Comparison of ENCODE assay signal across 29 mouse cellular contexts in the genomic region with DNA sequence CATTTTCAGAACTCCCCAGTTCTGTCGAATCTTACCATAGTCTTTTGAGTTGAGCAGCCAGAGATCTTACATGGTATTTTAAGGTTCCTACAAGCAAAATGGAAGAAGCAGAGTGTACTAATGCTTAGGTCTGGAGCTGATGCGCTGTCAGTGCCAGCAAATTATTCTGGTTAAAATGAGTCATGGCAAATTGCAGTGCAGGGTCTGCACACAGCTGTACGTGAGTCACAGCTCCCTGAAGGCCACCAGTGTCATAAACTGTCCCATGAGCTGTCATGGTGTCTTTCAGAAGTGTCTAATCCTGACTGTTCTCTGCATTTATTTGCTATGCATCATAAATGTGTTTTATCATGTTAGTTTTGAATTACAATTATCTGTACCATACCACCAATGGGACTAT.
A peak's percentile ranks its signal among the peaks of the same experiment; 100 is the strongest.
DNase-seq lines count a peak whose midpoint lies in the region; TF ChIP-seq lines count a peak whose summit lies in the region.
"Had no signal": no experiment of that assay in that cellular context is flagged by ENCODE, and none has a peak within 500 bp of the region (broad histone marks: within the 10 kb centered on the region; RNA-seq: fewer than 3 reads in every experiment).

No protein-coding gene starts in this region.

- H3K36me3 ChIP-seq in CH12.LX (replicated peaks in 1 of 2; ENCODE audit: control insufficient read depth in 1 of 2, insufficient read depth in 1 of 2, low read length in 1 of 2) = no peaks in the 10 kb centered on the region
- no peaks in the 10 kb centered on the region for H3K36me3 ChIP-seq in myocyte (ENCODE audit: control insufficient read depth, insufficient read depth)
- H3K36me3 ChIP-seq: embryonic facial prominence, embryonic 13.5 days; G1E; heart, embryonic 13.5 days; hindbrain, embryonic 15.5 days; kidney, embryonic 15.5 days; liver, embryonic 12.5 days; midbrain, embryonic 13.5 days had no signal

- no peak overlapping the region for H3K4me2 ChIP-seq in CH12.LX (ENCODE audit: insufficient read depth, low read depth, poor library complexity, severe bottlenecking)
- peak overlapping the region; percentile 33 for H3K4me2 ChIP-seq in myocyte (ENCODE audit: low read depth)
- H3K4me2 ChIP-seq: embryonic facial prominence, embryonic 13.5 days; heart, embryonic 13.5 days; hindbrain, embryonic 15.5 days; kidney, embryonic 15.5 days; liver, embryonic 12.5 days; midbrain, embryonic 13.5 days had no signal

- H3K4me3 ChIP-seq in CH12.LX (replicated peaks in 1 of 3; ENCODE audit: low read depth in 2 of 3, low read length in 2 of 3, poor library complexity in 1 of 3) = no peak overlapping the region
- no peak overlapping the region for H3K4me3 ChIP-seq in myocyte
- H3K4me3 ChIP-seq: embryonic facial prominence, embryonic 13.5 days; erythroblast, embryonic 14.5 days; heart, embryonic 13.5 days; hindbrain, embryonic 15.5 days; kidney, embryonic 15.5 days; liver, embryonic 12.5 days; midbrain, embryonic 13.5 days had no signal

- no peak overlapping the region for H3K9ac ChIP-seq in CH12.LX (ENCODE audit: insufficient read depth, low read depth)
- H3K9ac ChIP-seq: embryonic facial prominence, embryonic 13.5 days; forebrain, postnatal 0 days; heart, embryonic 13.5 days; hindbrain, embryonic 15.5 days; kidney, embryonic 15.5 days; liver, embryonic 12.5 days; liver, postnatal 0 days; midbrain, embryonic 13.5 days had no signal

- no peak overlapping the region for H3ac ChIP-seq in myocyte (ENCODE audit: control insufficient read depth, insufficient read length)

- H3K4me1 ChIP-seq in CH12.LX (ENCODE audit: control insufficient read depth in 1 of 2, insufficient read depth in 2 of 2) = peaks cover 4 to 16% of the 10 kb centered on the region in 2 experiments
- H3K4me1 ChIP-seq: embryonic facial prominence, embryonic 13.5 days; heart, embryonic 13.5 days; hindbrain, embryonic 15.5 days; kidney, embryonic 15.5 days; liver, embryonic 12.5 days; midbrain, embryonic 13.5 days had no signal

- TF ChIP-seq CTCF in CH12.LX (conservative IDR thresholded peaks at IDR 0.05 in 1 of 2, IDR thresholded peaks at IDR 0.05 in 1 of 2; ENCODE audit: low read depth in 2 of 2, low read length in 2 of 2) = no peak

- in situ Hi-C loops in CH12.LX (cut with MboI; ENCODE audit: low pct_ligation_motif_present, low pct_unique_long_range_greater_than_20kb, low sequenced_read_pairs) = no loop called here

- DNase-seq in 3134 (ENCODE audit: extremely low read depth, insufficient read length, low spot score) (peak; percentile 26), CH12.LX (ENCODE audit: extremely low read depth) (peak; percentile 47)
- DNase-seq in adrenal gland, postnatal 14 days = peak; percentile 49
- DNase-seq in left cerebral cortex, adult 8-10 months (ENCODE audit: low spot score in 2 of 2) = no peak
- no peak for DNase-seq in left cerebral cortex, adult 18-20 months (ENCODE audit: low spot score in 2 of 2)
- DNase-seq in retina, postnatal 1 day = no peak
- DNase-seq: B cell, adult 2 months; cerebellum, adult 11 months; cerebellum, adult 9-10 months; forebrain, postnatal 0 days; heart, postnatal 10 days; kidney, adult 18-20 months; kidney, postnatal 25 days; left cerebral cortex, postnatal 4 days; liver, postnatal 0 days; right cerebral cortex, postnatal 4 days; thymus, adult 2 months; thymus, postnatal 36 days had no signal

- TF ChIP-seq EP300 in CH12.LX (IDR thresholded peaks at IDR 0.05; ENCODE audit: low read length) = peak; percentile 50; the same call in 1 of the 2 replicates

- H3K27me3 ChIP-seq in CH12.LX (replicated peaks) (no peaks in the 10 kb centered on the region), myocyte (ENCODE audit: control insufficient read depth, insufficient read depth, insufficient read length) (no peaks in the 10 kb centered on the region)
- H3K27me3 ChIP-seq: embryonic facial prominence, embryonic 13.5 days; heart, embryonic 13.5 days; hindbrain, embryonic 15.5 days; kidney, embryonic 15.5 days; liver, embryonic 12.5 days; midbrain, embryonic 13.5 days had no signal

- TF ChIP-seq POLR2A in CH12.LX (IDR thresholded peaks at IDR 0.05; ENCODE audit: low read depth, low read length) (no peak), myocyte (IDR thresholded peaks at IDR 0.05; ENCODE audit: insufficient read length, low read depth) (no peak)

- dilution Hi-C loops in CH12.LX (cut with MboI; ENCODE audit: extremely low pct_ligation_motif_present, extremely low pct_unique_long_range_greater_than_20kb, low sequenced_read_pairs) = no loop called here

- no peaks in the 10 kb centered on the region for H3K9me3 ChIP-seq in CH12.LX (replicated peaks; ENCODE audit: low read length)
- H3K9me3 ChIP-seq: embryonic facial prominence, embryonic 13.5 days; heart, embryonic 13.5 days; hindbrain, embryonic 15.5 days; kidney, embryonic 15.5 days; liver, embryonic 12.5 days; midbrain, embryonic 13.5 days had no signal

- H3K79me2 ChIP-seq in CH12.LX (replicated peaks; ENCODE audit: control insufficient read depth, extremely low read depth, insufficient read depth, poor library complexity, severe bottlenecking) (no peaks in the 10 kb centered on the region), myocyte (ENCODE audit: control insufficient read depth, insufficient read depth) (no peaks in the 10 kb centered on the region)

- no peak for TF ChIP-seq RAD21 in CH12.LX (IDR thresholded peaks at IDR 0.05; ENCODE audit: low read depth, low read length)

- no peak overlapping the region for H3K27ac ChIP-seq in CH12.LX (ENCODE audit: insufficient read depth, low read depth)
- H3K27ac ChIP-seq: embryonic facial prominence, embryonic 13.5 days; heart, embryonic 13.5 days; hindbrain, embryonic 15.5 days; kidney, embryonic 15.5 days; liver, embryonic 12.5 days; macrophage; midbrain, embryonic 13.5 days; stomach, postnatal 0 days had no signal

TF ChIP-seq in CH12.LX, 34 proteins besides CTCF, POLR2A, EP300 and RAD21:
- TF ChIP-seq ZNF384 (IDR thresholded peaks at IDR 0.05; ENCODE audit: low read depth, low read length) = no peak
- TF ChIP-seq ZKSCAN1 (IDR thresholded peaks at IDR 0.05; ENCODE audit: borderline replicate concordance, low read depth, low read length) = no peak
- TF ChIP-seq PAX5 (IDR thresholded peaks at IDR 0.05; ENCODE audit: low read length) = no peak
- no peak; the same call in 1 of the 2 replicates for TF ChIP-seq TCF12 (IDR thresholded peaks at IDR 0.05; ENCODE audit: low read depth, low read length)
- TF ChIP-seq POLR2AphosphoS2 (IDR thresholded peaks at IDR 0.05; ENCODE audit: low read depth, low read length) = no peak
- peak; percentile 93 for TF ChIP-seq ETS1 (conservative IDR thresholded peaks at IDR 0.05; ENCODE audit: low read depth, low read length)
- TF ChIP-seq USF1 (IDR thresholded peaks at IDR 0.05; ENCODE audit: low read depth, low read length) = no peak
- no peak for TF ChIP-seq GABPA (IDR thresholded peaks at IDR 0.05; ENCODE audit: insufficient replicate concordance, low read depth, low read length)
- TF ChIP-seq MYC (IDR thresholded peaks at IDR 0.05; ENCODE audit: low read depth, low read length) = no peak
- TF ChIP-seq ELF1 (IDR thresholded peaks at IDR 0.05; ENCODE audit: low read depth, low read length) = no peak
- peak; percentile 46; the same call in 1 of the 2 replicates for TF ChIP-seq JUN (IDR thresholded peaks at IDR 0.05; ENCODE audit: insufficient read depth, low read depth, low read length)
- TF ChIP-seq SIN3A (IDR thresholded peaks at IDR 0.05; ENCODE audit: low read length) = no peak
- no peak for TF ChIP-seq NELFE (IDR thresholded peaks at IDR 0.05; ENCODE audit: low read depth, low read length)
- peak; percentile 59; the same call in 1 of the 2 replicates for TF ChIP-seq JUND (conservative IDR thresholded peaks at IDR 0.05; ENCODE audit: low read depth, low read length)
- TF ChIP-seq BHLHE40 (IDR thresholded peaks at IDR 0.05; ENCODE audit: low read depth, low read length) = no peak
- TF ChIP-seq MEF2A (IDR thresholded peaks at IDR 0.05; ENCODE audit: borderline replicate concordance, low read depth, low read length) = no peak
- no peak for TF ChIP-seq MXI1 (IDR thresholded peaks at IDR 0.05; ENCODE audit: low read depth, low read length)
TF ChIP-seq in CH12.LX: peak in this region for 3.

TF ChIP-seq in myocyte, 11 proteins besides CTCF, POLR2A, EP300 and RAD21:
- TF ChIP-seq USF1 (IDR thresholded peaks at IDR 0.05; ENCODE audit: low read depth) (no peak), MYOG (IDR thresholded peaks at IDR 0.05; ENCODE audit: control insufficient read depth in 1 of 3, insufficient read depth in 1 of 3, insufficient read length in 2 of 3, low read depth in 2 of 3) (no peak), CEBPB (IDR thresholded peaks at IDR 0.05; ENCODE audit: insufficient read depth, poor library complexity, severe bottlenecking) (no peak), TCF12 (IDR thresholded peaks at IDR 0.05; ENCODE audit: insufficient read depth, poor library complexity, severe bottlenecking) (peak; percentile 10), E2F4 (IDR thresholded peaks at IDR 0.05; ENCODE audit: insufficient read depth) (no peak), TCF3 (IDR thresholded peaks at IDR 0.05; ENCODE audit: insufficient read length, low read depth) (peak; percentile 13), POLR2AphosphoS2 (IDR thresholded peaks at IDR 0.05; ENCODE audit: insufficient read length, low read depth) (no peak), MYOD1 (IDR thresholded peaks at IDR 0.05; ENCODE audit: control insufficient read depth in 1 of 3, insufficient read length in 2 of 3, low read depth in 2 of 3) (peak in 1 of 3 experiments; percentile 47), SRF (IDR thresholded peaks at IDR 0.05; ENCODE audit: control insufficient read depth, insufficient read length, low read depth) (no peak), MAX (IDR thresholded peaks at IDR 0.05; ENCODE audit: low read depth) (no peak), REST (IDR thresholded peaks at IDR 0.05; ENCODE audit: insufficient read depth, insufficient read length) (no peak)
TF ChIP-seq in myocyte: peak in this region for 3.

Comparison
In these comparisons a context has a peak if more than half of its experiments do, and no peak if none do; other contexts are left out.
1. DNase-seq: peak in 3134 (single experiment), CH12.LX (single experiment) and adrenal gland, postnatal 14 days (single experiment); none in left cerebral cortex, adult 8-10 months (0 of 2), left cerebral cortex, adult 18-20 months (0 of 2) and retina, postnatal 1 day (single experiment).